Mouse (Mus musculus) v-Abl transformed pro-B cells (cell line): ENCODE measurements at regions not wholly inside any gene's neighbourhood (a gene's known extent, or its start where the extent isn't known, plus 50 kb on each side); places are given as distances from the start of the nearest gene placed in this dataset.

Experiments used
- in situ Hi-C, 2 experiments: fragments of 400-800 bp; cut with MboI; formaldehyde crosslinking; loops; one replicate each; pipeline ENCODE4 v1.15.1; 2025; ENCODE audit not compliant: unreplicated experiment in 2 of 2

DNA sequence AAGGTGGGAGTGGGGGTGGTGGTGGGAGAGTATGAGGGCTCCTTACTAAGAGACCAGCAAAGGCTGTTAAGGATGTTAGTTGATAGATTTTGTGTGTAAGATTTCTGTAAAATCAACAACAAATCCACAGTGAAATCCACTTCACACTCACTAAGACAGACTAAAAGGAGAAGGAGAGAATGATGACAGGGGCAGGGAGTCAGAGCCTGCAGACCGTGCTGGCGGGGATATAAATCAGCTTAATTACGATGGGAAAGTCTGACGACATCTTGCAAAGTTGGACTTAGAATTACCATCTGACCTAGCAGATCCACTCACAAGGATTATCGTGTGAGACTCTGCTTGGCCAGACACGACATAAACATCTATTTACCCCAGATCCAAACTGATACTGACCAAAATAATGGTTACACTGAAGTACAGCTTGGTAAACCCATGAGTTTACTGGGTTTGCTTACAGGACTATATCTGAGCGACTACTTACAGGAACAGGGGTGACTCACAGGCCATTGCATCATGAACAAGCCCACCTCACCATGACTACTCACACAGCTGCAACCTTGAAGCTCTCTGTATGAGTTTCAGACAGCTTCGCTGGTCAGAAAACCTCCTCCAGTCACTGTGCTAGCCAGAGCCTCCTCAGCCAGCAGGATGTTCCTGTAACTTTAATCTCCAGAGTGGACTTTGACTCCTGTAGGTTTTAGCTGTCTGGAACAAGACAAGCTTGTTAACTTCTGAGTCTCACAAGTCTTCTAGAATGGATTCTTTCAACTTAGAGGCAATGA, 50.5 kb upstream of the Ednra start:
- in situ Hi-C loops: no loop called here

DNA sequence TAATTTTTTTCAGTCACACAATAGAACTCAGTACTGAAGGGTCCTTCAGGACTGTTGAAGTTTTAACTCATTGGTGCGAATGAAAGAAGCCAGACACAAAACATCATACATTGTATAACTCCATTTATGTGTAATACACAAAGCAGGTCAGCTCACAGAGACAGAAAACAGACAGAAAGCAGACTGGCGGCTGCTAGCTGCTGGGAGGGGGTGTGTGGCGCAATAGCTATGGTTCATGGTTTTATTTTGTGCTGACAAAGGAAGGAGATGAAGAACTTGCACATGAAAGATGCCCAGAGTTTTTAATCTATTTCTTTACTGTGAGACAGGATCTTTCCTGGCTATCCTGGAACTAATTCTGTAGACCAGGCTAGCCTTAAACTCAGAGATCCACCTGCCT, 51.3 kb upstream of the Ednra start:
- in situ Hi-C loops: no loop called here

DNA sequence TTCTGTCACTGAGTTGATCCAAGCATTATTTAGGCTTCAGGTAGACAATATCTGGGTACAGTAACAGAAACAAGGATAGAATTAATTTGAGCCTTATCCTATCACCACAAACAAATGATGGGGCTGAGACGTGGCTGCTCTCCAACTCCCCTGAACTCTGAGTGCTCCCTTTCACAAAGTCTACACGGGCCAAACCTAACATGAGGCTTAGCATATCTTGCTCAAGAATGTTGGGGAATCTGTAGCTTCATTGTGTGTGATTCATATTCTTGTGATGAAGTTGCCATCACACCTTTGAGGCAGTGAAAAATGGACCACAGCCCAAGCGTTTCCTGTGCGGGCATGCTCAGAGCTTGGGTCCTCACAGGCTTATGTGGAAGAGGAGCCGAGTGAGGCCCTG, 53.3 kb upstream of the Ednra start:
- in situ Hi-C loops: no loop called here

DNA sequence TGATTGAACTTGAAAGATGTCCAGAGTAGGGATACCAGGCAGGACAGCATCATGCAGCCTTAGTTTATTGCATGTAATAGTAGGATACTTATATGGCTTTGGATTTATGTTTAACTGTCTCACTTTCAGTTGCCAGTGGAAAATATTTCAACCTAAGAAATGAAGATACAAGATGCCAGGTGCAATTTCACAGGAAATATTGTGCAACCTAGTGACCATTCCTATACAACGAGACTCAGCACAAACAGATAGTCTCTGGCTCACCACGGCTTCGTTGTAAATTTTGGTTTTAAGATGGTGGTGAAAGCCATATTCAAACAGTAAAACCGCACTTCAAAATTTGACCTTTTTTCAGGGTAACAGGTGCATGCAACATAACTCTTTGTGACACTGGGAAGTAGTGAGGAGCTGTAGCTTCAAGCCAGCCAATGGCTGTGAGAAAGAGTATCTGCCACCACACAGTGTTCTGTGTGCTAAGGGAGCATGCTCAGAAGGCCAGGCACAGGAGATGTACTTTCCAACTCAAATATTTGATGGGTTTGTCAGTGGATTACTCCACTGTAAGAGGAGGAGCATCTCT, 61.5 kb upstream of the Ednra start:
- in situ Hi-C loops: no loop called here

DNA sequence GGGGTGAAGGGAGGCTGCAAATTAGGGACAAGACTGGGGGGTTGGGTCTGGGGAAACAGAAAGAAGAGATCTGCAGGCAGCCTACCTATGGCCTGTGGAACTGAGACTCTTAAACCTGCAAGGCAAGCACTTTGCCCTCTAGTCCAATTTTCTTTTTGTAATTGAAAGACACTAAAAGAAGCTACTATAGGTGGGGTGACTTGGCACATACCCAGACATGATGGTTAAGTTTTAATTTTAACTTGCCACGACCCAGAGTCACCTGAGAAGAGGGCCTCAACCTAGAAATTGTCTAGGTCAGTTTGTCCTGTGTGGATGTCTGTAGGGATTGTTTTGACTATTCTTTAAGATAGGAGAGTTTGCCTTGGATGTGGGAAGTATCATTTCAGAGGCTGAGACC, 70.6 kb upstream of the Ednra start:
- in situ Hi-C loops: no loop called here

DNA sequence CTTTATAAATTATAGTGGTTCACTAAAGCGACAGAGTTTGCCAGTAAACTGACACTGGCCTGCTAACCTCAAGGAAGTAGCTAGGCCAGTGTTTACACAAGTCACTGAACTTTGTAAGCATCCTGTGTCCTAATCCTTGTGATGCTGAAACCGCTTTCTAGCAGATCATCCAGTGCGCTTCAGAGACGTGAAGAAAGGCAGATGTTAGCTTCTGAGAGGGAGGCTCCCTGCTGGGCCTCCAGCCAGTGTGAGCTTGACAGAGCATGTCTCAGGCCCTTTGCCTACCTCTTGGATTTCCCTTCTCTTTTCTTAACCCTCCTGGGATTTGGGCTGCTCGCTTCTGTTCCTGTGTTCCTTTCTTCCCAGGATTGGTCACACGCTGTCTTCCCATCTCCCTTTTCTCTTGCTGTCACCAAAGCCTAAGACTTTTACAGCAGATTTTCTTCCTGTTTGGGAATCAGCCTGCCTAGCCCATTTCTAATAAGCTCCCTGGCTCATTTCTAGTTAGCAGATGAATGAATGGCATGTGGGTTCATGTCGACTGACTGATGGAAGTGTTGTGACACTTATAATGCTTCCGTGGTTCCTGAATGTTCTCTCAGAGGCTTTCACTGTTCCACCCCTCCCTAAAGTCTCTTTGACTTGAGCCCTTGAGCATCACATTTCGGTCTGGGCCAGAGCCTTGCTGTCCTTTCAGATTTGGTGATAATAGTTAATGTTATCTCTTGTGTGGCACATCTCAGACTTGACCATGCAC, 79.1 kb upstream of the Ednra start:
- in situ Hi-C loops: no loop called here

DNA sequence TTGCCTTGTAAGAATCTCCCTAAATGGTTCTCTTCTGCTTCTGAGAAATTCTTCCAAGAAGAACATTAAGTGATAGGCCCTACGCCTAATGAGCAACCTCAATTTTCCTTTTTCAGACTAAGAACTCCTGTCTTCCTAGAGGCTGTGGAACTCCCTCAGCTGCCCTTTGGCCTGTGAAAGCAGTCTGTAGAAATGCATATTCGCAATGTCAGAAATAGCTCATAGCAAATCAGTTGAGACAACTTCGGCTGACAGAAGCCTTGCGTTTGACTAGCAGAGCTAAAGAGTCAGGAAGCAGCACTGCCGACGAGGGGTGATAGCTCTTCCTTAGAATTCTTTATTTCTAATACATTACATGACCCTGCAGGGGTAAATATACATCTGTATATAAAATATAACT, 80.3 kb upstream of the Ednra start:
- in situ Hi-C loops: no loop called here

DNA sequence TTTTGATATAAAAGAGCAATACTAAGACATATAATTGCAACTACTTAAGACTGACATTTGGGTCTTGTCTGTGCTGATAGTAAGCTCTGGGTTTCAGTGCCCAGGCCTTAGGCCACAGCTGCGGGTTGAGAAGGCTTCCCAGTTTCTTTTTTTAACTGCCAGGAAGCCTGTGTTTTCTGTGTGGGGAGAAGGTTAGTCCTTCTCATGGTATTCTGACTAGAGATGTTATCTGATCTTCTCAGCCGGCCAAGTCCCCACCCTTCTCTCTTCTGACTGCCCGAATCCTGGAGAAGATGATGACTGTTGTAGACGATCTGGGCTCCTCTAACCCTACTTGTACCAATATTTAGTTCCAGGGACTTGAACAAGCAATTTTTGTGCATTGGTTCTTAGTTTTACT, 80.7 kb upstream of the Ednra start:
- in situ Hi-C loops: no loop called here

DNA sequence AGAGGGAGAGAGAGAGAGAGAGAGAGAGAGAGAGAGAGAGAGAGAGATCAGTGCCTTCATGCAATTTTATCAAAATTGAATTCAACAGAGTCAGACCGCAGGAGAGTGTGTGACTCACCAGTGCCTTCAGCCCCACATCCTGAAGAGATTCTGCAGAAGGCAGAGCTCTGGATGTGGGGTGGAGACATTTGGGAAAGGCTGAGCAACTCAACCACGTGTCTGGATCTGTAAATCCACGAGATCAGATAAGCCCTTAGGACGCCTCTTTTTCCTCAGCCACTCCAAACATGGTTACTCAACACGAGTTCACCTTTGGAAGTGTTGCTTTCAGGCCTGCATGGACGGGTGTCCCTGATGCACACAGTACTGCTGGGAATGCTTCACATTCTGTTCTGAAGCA, 81.4 kb upstream of the Ednra start:
- in situ Hi-C loops: no loop called here

DNA sequence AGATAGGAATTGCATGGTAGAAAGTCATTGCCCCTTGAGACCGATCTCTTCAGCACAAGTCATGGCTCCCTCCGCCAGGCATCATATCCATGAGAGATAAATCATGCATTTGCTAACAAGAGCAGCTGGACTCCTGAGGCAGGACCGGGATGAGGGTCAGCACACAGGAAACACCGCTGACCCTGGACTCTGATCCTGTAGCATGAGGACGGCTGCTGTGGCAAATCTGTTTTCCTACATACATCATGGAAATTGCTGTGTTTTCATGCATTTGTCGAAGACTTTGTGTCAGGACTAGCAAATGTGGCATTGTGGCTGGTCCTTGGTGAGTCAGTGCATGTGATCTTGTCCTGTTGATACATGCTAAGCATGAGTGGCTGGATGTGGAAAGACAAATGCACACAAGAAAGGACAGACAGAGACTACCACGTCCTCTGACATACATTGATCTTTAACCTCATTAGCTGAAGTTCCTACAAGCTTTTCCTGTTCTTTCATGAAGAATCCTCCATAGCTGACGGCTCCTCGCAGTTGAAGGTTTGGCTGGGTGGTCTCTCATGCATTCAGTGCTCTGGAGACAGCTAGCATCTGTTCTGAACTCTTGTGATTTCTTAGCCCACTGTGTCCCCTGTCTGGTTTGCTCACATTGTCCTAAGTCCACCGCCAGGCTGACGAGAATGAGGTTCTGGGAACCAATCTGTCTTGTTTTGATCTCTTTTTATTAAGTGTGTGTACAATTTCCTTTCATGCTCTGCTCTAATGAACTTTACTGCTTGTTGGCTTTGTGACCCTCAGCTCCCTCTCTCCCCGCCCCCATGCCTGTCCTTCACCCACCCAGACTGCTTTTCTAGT, 90.8 kb upstream of the Ednra start:
- in situ Hi-C loops: no loop called here

DNA sequence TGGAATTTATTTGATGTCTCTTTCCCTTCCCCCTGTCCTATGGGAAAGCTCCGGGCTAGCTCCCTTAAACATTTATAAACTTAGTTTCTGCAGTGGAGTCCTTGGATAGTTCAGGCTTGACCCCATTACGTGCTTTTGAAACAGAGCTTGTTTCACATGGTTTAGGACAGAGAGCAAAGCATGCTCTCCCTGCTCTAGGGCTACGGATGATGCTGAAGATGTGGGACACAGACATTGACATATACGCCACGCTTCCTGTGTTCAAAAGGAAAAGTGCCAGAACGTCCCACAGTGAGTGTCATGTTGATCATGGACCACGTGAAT, 91.3 kb upstream of the Ednra start:
- in situ Hi-C loops: no loop called here

DNA sequence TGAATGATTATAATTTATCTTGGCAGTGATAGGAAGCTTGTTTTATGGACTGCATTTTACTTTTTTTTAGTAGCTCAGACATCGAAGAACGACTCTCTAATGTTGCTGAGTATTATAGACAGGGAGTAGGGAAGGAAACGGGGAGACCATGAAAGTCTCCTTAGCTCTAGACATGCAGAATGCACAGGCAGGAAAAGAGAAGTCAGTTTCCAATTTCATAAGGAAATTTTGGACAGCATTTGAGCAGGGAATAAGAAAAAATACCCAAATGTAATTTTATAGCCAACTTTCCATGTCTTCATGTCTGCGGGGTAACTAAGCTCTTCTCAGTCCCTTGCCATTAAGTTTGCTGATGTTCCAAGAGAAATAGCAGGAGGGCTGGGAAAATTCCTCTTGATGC, 92.0 kb upstream of the Ednra start:
- in situ Hi-C loops: no loop called here

DNA sequence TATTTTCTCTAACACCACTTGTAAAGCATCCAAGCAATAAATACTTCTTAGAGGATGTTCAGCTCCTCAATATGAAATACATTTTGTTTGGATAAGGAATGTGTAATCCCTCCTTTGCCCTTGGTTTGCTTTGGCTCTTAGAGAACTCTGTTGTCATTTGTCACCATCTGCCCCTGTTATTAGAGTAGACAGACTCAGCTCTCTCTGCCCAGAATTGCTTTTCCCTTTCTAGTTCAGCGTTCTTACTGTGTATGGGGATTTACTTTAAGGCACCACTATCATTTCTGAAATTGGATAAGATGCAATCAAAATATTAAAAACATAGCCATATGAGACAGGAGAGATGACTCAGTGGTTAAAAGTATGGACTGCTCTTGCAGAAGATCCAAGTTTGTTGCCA, 101.5 kb upstream of the Ednra start:
- in situ Hi-C loops: no loop called here

DNA sequence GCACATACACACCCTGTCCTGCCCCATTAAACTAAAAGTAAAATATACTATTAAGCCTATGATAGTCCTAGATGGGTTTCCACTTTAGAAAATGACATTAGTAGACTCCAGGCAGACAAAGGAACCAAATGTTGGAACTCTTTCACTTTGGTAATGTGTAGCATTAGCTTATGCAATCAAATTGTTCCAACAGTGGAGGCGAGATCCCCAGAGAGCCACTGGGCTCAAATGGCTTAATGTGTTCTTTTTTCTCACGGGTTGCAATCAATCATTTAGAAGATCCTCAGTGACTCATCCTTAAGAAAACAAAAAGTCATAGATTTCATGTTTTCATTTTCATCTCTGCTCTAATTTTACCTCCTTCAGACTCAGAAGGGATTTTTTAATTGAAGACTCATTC, 102.0 kb upstream of the Ednra start:
- in situ Hi-C loops: no loop called here

DNA sequence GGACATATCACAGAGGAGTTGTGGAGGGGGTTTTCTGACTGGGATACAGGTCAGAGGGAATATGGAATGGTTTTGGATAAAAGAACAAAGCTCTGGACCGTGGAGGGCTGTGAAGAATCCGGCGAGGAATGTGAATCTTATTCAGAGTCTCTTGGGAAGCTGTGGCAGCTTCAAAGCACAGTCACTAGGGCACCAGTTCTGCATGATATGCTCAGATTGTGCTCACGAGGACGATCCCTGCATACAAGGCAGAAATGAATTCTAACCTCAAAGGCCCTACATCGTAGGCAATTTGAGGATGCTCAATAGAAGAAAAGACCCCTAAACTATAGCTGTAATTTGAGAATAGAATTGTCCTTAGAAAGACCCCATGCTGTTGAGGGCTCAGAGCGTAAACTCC, 103.8 kb upstream of the Ednra start:
- in situ Hi-C loops: no loop called here

DNA sequence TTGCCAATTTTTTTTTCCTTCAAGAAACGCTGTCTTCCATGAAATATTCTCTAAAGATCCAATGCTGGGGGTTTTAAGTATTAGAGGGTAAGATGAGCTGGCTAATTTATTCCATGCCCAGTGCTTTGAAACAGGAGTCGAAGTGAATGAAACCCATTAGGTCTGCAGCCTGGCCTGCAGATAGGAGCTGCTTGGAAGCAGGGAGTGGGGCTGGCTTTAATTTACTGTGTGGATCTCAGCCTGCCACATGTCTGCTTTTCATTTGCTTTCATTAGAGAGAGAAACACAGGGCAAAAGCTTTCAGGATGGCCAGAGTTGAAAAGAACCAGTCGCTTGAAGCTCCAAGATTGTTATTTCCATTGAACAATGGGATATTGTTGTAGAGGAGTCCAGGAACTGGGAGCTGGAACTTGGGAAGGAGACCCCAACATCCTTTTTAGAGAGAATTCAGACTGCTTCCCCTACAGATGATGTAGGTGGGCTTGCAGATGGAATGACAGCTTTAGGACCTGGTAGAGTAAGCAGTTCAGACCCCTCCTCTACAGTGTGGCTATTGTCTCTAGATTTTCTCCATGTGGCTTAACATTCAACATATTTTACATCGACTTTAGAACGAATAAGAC, 105.0 kb upstream of the Ednra start:
- in situ Hi-C loops: no loop called here

DNA sequence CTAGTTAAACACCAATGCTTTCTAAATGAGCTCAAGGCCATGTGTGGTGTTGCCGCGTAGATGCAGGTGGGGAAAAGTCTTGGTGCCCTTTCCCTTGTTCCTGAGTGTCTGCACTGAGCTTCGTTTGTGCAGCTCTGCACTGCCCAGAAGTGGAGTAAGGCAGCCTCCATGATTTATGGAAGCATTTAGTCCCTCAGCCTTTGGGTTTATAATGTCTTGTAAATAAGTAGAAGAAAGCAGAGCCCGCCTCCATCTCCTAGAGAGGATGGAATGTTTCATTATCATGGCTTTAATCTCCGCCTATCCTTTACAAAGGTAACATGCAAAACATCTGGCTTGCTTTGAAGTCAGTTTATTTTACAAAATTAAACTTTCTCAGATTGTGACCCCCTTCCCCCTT, 105.5 kb upstream of the Ednra start:
- in situ Hi-C loops: no loop called here

DNA sequence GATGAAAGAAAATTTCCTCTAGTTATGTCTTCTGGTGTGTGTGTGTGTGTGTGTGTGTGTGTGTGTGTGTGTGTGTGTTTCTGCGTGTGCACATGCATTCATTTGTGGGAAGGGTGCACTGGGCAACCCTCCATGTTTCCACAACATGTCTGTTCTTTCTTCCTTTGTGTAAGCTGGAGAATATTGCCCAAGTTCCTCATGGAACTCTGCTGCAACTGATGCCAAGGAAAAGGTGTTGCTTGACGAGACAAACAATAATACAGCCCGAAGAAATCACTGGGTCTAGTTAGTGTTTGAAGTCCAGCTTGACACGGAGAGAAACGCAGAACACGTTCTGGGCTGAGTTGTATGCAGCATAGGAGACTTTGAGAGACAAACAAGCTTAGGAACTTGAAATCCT, 110.0 kb upstream of the Ednra start:
- in situ Hi-C loops: no loop called here

DNA sequence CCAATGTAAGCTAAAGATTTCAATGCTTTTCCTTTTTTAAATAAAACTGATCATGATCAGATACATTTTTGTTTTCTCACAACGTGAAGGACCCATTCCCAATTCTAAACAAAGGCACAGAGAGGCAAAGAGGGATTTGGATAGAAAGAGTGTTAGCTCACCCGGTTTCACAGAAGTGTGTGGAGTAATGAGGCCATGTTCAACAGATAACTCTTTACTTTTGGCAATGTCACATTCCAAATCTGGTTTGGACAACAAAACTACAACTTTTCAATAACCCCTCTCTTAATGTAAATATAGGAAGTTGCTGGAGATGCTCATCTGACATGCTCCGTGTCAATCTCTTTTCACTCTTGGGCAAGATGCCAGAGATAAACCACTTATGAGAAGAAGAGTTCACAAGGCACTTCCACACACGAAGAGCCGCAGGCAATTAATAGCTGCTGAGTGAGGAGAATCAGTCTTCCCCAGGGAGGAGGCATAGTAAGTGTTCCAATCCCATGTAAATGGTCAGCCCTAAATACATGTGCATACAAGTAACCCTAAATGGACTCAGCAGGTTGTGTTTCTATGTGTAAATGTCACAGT, 112.7 kb upstream of the Ednra start:
- in situ Hi-C loops: no loop called here

DNA sequence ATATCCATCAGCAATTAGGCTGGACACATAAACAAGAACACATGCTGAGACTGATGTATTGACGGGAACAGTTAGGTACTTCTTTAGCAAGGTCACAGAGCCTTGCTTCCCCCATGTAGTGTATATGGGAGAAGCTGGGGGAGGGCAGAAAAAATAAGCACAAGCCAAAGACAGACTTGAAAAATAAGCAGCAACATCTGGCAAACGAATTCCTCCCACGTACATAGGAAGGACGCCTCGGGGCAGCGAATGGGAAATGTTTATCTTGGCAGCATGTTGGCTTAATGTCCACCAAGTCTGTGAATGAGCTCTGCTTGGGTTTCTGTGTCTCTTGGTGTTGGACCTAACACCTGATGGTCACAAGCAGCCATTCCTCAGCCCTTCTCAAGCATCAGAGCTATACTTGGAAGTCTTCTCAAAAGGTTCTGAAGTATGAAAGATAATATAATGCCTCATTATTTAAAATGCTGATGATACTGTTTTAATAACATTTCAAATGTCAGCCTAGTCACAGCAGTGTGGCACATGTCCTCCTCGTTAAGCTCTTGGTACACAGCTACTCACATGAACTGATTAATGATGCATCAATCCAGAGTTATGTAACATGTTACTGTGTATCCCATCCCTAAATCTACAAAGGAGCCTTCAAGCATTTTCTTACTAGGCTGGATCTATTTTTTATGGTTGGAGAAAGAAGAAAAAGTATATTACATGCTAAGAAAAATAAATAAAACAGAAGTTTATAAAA, 118.3 kb upstream of the Ednra start:
- in situ Hi-C loops: no loop called here
